Mouse (Mus musculus): ENCODE measurements around the gene Pts.

GRCm38 (mm10) chr9:50475745-50476144 is 52.8 kb downstream of the Pts start:
- TF ChIP-seq POLR2AphosphoS2 (IDR thresholded peaks at IDR 0.05; ENCODE audit: insufficient read length, low read depth) (no peak), TCF12 (IDR thresholded peaks at IDR 0.05; ENCODE audit: insufficient read depth, poor library complexity, severe bottlenecking) (no peak), POLR2A (IDR thresholded peaks at IDR 0.05; ENCODE audit: insufficient read length, low read depth) (no peak), E2F4 (IDR thresholded peaks at IDR 0.05; ENCODE audit: insufficient read depth) (no peak)

All from myocyte (in vitro differentiated cells).